Mouse (Mus musculus): ENCODE measurements around the gene Snd1.

- no peak for TF ChIP-seq CTCF (IDR thresholded peaks at IDR 0.05; ENCODE audit: control insufficient read depth, insufficient read depth, low read length)
- no peak for TF ChIP-seq POLR2A (IDR thresholded peaks at IDR 0.05; ENCODE audit: borderline replicate concordance, control insufficient read depth, low read depth, low read length)
These were observed 24.5 kb upstream of the Snd1 start for GRCm38 (mm10) chr6:28450481-28450880.
